Mouse (Mus musculus) heart, embryonic 13.5 days (tissue): ENCODE results near the gene Sult1a1. TPM values are rescaled to one million over a fixed set of nuclear protein-coding genes. Genes with fewer than 3 reads are reported as not detected.
"Not testable (repeated sequence)": the region's sequence is repeated elsewhere in the genome, so short reads cannot be mapped to it uniquely, and the experiment has no call there.

ENCODE experiments used
- ATAC-seq: fragments of 200-750 bp; cut with Nextera tagmentation; 2 replicates; pipeline ENCODE4 v1.8.0; 2017; ENCODE audit warnings: moderate TSS enrichment; ENCODE audit not compliant: insufficient number of reproducible peaks, low FRiP score, low TSS enrichment; ENCODE audit errors: extremely low read depth
- H3K27ac ChIP-seq: fragments of 300-500 bp; sonication (generic); replicated peaks from 2 replicates; pipeline ENCODE4 v1.5.1; 2015; ENCODE audit warnings: moderate library complexity, mild to moderate bottlenecking, inconsistent platforms
- H3K27me3 ChIP-seq: fragments of 300-500 bp; sonication (generic); replicated peaks from 2 replicates; pipeline ENCODE4 v1.6.1; 2015; ENCODE audit warnings: mild to moderate bottlenecking, inconsistent platforms
- H3K36me3 ChIP-seq: fragments of 300-500 bp; sonication (generic); 2 replicates; pipeline ENCODE4 v1.6.1; 2015; ENCODE audit warnings: mild to moderate bottlenecking, inconsistent platforms
- H3K4me1 ChIP-seq: fragments of 300-500 bp; sonication (generic); 2 replicates; pipeline ENCODE4 v1.6.1; 2015; ENCODE audit warnings: inconsistent platforms
- H3K4me2 ChIP-seq: fragments of 300-500 bp; sonication (generic); 2 replicates; pipeline ENCODE4 v1.6.1; 2015; ENCODE audit warnings: inconsistent platforms, mild to moderate bottlenecking, moderate library complexity
- H3K4me3 ChIP-seq: fragments of 300-500 bp; sonication (generic); 2 replicates; pipeline ENCODE4 v1.5.1; 2015; ENCODE audit warnings: moderate library complexity, mild to moderate bottlenecking, inconsistent platforms
- H3K9ac ChIP-seq: fragments of 300-500 bp; sonication (generic); 2 replicates; pipeline ENCODE4 v1.6.1; 2015; ENCODE audit warnings: inconsistent platforms, mild to moderate bottlenecking, moderate library complexity
- H3K9me3 ChIP-seq: fragments of 300-500 bp; sonication (generic); 2 replicates; pipeline ENCODE4 v1.6.1; 2016; ENCODE audit warnings: inconsistent platforms
- WGBS: fragments of 180-500 bp; shearing (Covaris S2); methylation state at CpG from one replicate; pipeline ENCODE4 v1.1.7; 2015; ENCODE audit warnings: mixed read lengths; 5-methylcytosine and 5-hydroxymethylcytosine counted together
- polyA plus RNA-seq: library from polyadenylated mRNA; unstranded; fragments of >200 nt; fragmentation: Nextera tagmentation; extraction: Ambion mirVana; gene quantifications from 2 replicates; pipeline ENCODE4 v1.2.1, GENCODE M21; 2015

Sult1a1 gene
- polyA plus RNA-seq, 1 experiment from 2014 or later, result 6.2 TPM

DNA sequence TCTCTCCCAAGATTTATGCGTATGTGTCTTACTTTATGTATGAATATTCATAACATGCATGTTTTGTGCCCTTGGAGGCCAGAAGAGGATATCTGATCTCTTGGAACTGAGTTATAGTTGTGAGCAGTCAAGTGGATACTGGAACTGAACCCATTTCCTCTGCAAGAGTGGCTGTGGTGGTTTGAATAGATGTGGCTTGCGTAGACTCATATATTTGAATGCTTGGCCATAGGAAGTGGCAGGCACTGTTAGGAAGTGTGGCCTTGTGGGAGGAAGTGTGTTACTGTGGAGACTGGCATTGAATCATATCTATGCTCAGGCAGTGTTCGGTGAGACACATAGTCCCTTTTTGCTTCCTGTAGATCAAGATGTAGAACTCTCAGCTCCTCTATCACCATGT lies 20.5 kb downstream of the Sult1a1 start:
- H3K27ac ChIP-seq, result 0 out of 2 replicates have a peak overlapping the region, but pooled peaks have one; percentile 32

DNA sequence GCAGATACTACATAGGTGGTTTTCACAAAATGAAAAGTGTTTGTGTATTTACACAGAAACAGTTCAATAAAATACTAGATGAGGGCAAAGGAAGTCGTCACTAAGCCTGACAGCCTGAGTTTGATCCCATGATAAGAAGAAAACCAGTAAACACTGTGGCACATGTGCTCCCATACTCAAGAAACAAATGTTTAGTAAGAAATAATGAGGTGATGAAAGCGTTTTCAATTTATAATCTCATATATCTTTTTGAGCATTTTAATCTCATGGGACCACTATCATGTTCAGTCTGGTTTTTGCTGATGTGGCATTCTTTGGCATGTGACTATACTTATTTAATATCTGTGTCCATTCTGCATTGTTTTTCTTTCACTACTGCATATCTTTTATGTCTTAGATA lies 22.2 kb downstream of the Sult1a1 start:
- 70% methylated on average over 2 of the region's 2 CpGs for WGBS
- ATAC-seq, result no peak
- H3K27ac ChIP-seq, result no peak overlapping the region

More for the DNA sequence above, 20.5 kb downstream of the Sult1a1 start:
- peaks cover 7% of the 10 kb centered on the region; the same call in 1 of the 2 replicates for H3K4me1 ChIP-seq
- H3K4me3 ChIP-seq, result no peak overlapping the region
- no peak overlapping the region for H3K4me2 ChIP-seq
- no peaks in the 10 kb centered on the region for H3K9me3 ChIP-seq
- H3K36me3 ChIP-seq, result no peaks in the 10 kb centered on the region
- no peaks in the 10 kb centered on the region for H3K27me3 ChIP-seq
- ATAC-seq, result no peak
- no peak overlapping the region for H3K9ac ChIP-seq
- WGBS, result 83% methylated on average over 3 of the region's 3 CpGs

DNA sequence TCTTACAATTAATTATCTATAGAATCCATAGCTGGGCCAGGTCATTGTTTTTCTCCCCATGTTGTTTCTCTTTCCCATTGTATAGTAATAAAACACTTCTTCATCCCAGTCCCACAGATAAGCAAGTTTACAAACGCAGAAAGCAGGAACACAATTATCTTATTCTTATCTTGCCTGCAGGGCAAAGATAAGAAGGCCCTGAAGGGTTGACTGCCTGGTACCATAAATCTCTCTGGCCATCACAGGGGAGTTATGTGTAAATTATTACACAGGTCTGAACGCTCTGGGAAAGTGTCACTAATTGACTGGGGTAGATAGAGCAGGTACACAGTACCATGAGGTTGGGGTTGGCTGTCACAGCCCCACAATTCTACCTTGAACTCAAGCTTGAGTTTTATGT lies 25.4 kb downstream of the Sult1a1 start:
- ATAC-seq, result no peak
- Histone ChIP-seq H3K36me3 (no peaks in the 10 kb centered on the region), H3K27ac (no peak overlapping the region), H3K4me2 (no peak overlapping the region), H3K27me3 (no peaks in the 10 kb centered on the region), H3K9me3 (no peaks in the 10 kb centered on the region), H3K9ac (no peak overlapping the region), H3K4me3 (no peak overlapping the region), H3K4me1 (peaks cover 23% of the 10 kb centered on the region)
- WGBS, result 38% methylated on average over 2 of the region's 2 CpGs

More for the DNA sequence above, 22.2 kb downstream of the Sult1a1 start:
- Histone ChIP-seq H3K4me3 (no peak overlapping the region), H3K27me3 (no peaks in the 10 kb centered on the region), H3K9ac (no peak overlapping the region), H3K9me3 (no peaks in the 10 kb centered on the region), H3K4me1 (peaks cover 16% of the 10 kb centered on the region), H3K4me2 (no peak overlapping the region), H3K36me3 (no peaks in the 10 kb centered on the region)

DNA sequence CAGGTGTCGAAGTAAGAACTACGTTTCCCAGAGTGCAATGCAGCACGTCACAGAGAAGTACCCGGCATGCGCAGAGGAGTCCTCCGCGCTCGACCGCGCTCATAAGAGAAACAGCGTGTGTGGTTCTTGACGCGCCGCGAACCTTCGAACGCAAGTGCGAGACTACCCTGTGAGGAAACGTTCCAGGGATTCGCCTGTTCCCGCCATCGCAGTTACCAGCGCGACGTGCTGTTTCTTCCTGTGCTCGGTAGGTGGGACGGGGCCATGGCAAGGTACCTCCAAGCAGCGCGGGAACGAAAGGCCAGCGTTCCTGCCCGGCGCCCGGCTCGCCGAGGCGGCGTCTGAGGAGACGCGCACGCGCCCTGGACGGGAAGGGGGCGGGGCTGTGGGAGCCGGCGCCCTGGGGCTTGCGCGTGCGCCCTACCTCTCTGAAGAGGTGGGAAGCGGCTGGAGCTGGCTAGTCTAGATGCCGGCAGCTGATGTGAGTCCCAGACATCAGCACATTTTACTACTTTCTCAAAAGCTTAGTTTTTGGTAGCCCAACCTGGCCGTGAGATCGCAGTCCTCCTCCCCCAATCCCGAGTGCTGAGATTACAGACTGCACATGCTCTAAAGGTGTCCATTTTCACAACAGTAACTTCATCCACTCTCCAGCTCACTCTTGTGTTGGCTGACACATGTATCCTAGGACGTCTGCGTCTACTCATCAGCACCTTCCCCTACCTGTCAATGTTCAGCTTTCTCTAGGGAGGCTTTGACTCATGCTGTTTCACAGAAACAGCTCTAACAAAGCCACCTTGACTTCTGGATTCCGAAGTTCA lies 26.8 kb downstream of the Sult1a1 start, which contains the start of gene Sgf29:
Gene Sgf29 (plus strand): TSS at position 79 of the 821 bp plus-strand sequence.
- Histone ChIP-seq H3K4me2 (peak within 1 kb of the TSS; percentile 81), H3K4me3 (peak within 1 kb of the TSS; percentile 67), H3K9me3 (no peaks in the 10 kb centered on the region), H3K27ac (peak within 1 kb of the TSS; percentile 94), H3K9ac (peak within 1 kb of the TSS; percentile 87), H3K4me1 (peaks cover 19% of the 10 kb centered on the region), H3K27me3 (no peaks in the 10 kb centered on the region), H3K36me3 (no peaks in the 10 kb centered on the region)
- ATAC-seq, result peak; percentile 97
- WGBS, result under 1% methylated on average over 57 of the region's 57 CpGs

DNA sequence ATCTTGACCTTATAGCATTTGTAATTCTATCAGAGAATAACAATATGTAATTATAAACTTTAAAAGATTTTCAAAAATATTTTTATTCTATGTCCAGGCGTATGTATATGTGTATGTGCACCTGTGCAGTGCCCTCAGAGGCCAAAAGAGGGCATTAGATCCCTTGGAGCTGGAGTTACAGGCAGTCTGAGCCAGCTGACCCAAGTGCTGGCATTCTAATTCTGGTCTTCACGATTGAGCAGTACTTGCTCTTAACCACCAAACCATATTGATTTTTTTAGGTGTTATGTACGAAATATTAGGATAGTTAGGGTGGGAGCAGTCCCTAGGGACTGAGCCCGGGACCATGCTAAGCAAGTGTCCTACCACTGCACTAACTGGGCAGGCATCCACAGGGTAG lies 27.7 kb downstream of the Sult1a1 start:
- Histone ChIP-seq H3K9me3 (no peaks in the 10 kb centered on the region), H3K9ac (no peak overlapping the region), H3K4me3 (peak overlapping the region; percentile 67), H3K27ac (peak overlapping the region; percentile 94; the same call in 1 of the 2 replicates), H3K36me3 (no peaks in the 10 kb centered on the region), H3K27me3 (no peaks in the 10 kb centered on the region), H3K4me1 (peaks cover 19% of the 10 kb centered on the region), H3K4me2 (peak overlapping the region; percentile 81)
- no peak for ATAC-seq
- WGBS, result 72% methylated on average over 4 of the region's 4 CpGs

DNA sequence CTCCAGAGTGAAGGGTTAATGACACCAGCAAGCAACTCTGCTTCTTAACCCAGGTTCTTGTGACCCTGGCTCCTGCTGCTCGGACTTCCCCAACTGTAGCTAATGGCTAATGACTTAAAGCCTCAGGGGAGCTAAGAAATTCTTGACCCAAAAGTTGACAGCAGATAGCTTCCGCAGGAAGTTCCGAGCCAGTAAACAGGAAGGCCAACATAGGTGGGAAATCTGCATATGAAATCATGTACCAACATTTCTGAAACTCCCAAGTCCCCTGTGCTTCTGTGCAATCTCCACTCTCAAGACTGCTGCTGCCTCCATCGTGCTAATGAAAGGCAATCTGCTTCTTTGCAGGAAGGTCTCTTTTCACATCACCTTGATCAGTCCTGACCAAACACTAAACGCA lies 30.5 kb downstream of the Sult1a1 start:
- no peaks in the 10 kb centered on the region for H3K27me3 ChIP-seq

DNA sequence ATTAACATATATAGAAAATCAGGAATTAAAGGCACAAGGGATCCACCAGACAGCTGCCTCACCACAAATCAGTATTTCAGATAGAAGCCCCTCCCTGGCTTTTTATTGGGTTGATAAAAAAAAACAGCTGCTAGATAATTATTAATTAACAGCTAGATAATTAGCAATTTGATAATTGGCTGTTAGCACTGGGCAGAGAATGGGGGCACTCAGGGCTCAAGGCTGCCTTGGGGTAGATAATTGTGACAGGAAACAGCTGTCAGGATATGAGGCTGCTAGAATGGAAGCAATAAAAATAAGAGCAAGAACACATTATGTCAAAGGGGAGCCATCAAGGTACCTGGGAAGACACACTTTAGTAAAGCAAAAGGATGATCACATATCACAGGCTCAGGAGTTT lies 31.3 kb downstream of the Sult1a1 start:
- Histone ChIP-seq H3K4me3 (no peak overlapping the region), H3K4me1 (peaks cover 9% of the 10 kb centered on the region), H3K9ac (no peak overlapping the region), H3K9me3 (no peaks in the 10 kb centered on the region), H3K27ac (no peak overlapping the region), H3K4me2 (no peak overlapping the region), H3K27me3 (no peaks in the 10 kb centered on the region), H3K36me3 (no peaks in the 10 kb centered on the region)
- no peak for ATAC-seq

More for the DNA sequence above, 30.5 kb downstream of the Sult1a1 start:
- no peak for ATAC-seq
- Histone ChIP-seq H3K9me3 (no peaks in the 10 kb centered on the region), H3K4me2 (no peak overlapping the region), H3K4me3 (no peak overlapping the region), H3K27ac (no peak overlapping the region), H3K36me3 (no peaks in the 10 kb centered on the region), H3K9ac (no peak overlapping the region), H3K4me1 (peaks cover 16% of the 10 kb centered on the region)
- 58% methylated on average over 5 of the region's 5 CpGs for WGBS

DNA sequence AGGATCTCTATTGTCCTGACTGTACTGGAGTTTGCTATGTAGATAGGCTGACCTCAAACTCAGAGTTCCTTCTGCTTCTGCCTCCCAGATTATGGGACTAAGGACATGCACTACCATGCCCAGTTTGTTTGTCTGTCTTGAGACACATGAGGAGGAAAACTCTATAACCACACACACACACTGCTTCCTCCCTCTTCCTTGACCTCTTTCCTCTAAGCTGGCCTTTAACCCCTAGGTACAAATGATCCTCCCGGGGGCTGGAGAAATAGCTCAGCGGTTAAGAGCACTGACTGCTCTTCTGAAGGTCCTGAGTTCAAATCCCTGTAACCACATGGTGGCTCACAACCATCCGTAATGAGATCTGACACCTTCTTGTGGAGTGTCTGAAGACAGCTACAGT lies 31.9 kb downstream of the Sult1a1 start:
- H3K4me2 ChIP-seq, result no peak overlapping the region
- no peaks in the 10 kb centered on the region for H3K9me3 ChIP-seq
- no peak overlapping the region for H3K27ac ChIP-seq
- H3K36me3 ChIP-seq, result no peaks in the 10 kb centered on the region
- H3K4me1 ChIP-seq, result peaks cover 6% of the 10 kb centered on the region; the same call in 1 of the 2 replicates
- no peak for ATAC-seq
- H3K27me3 ChIP-seq, result no peaks in the 10 kb centered on the region
- WGBS, result 76% methylated on average over 3 of the region's 3 CpGs
- H3K9ac ChIP-seq, result no peak overlapping the region
- no peak overlapping the region for H3K4me3 ChIP-seq

DNA sequence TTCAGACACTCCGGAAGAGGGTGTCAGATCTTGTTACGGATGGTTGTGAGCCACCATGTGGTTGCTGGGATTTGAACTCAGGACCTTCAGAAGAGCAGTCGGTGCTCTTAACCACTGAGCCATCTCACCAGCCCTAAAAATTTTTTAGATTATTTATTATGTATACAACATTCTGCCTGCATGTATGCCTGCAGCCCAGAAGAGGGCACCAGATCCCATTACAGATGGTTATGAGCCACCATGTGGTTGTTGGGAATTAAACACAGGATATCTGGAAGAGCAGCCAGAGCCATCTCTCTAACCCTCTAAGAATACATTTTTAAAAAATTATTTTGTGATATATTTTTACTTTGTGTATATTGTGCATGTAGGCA lies 33.0 kb downstream of the Sult1a1 start:
- not testable (repeated sequence) for ATAC-seq, H3K27ac ChIP-seq
- 54% methylated on average over 3 of the region's 3 CpGs for WGBS

DNA sequence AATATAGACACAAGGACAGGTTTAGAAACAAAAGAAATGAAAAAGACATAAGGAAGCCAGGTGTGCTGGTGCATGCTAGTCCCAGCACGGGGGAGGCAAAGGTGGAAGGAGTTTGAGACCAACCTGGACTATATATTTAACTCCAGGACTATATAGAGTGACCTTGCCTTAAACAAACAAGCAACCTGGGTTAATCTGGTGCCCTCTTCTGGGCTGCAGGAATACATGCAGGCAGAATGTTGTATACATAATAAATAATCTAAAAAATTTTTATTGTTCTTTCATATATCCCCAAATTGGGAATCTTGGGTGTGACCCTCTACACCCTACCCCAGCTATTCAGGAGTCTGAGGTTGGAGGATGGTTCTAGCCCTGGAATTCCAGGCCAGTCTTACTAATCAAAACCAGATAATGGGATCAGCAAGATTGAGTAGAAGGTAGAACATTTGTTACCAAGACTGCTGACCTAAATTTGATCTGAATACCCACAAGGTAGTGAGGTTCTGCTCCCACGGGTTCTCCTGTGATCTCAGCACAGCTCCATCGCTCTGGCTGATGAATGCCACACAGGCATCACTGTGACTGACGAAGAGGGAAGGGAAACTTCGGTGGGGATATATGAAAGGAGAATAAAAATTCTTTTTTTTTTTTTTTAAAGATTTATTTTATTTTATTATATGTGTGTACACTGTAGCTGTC lies 33.5 kb downstream of the Sult1a1 start:
- Histone ChIP-seq H3K4me1 (no peaks in the 10 kb centered on the region), H3K36me3 (no peaks in the 10 kb centered on the region), H3K9ac (no peak overlapping the region), H3K27me3 (0 out of 2 replicates have a peak, but pooled peaks cover 7% of the 10 kb centered on the region), H3K4me2 (no peak overlapping the region), H3K27ac (no peak overlapping the region), H3K4me3 (no peak overlapping the region), H3K9me3 (no peaks in the 10 kb centered on the region)
- WGBS, result 66% methylated on average over 5 of the region's 5 CpGs
- no peak for ATAC-seq

More for the DNA sequence above, 33.0 kb downstream of the Sult1a1 start:
- not testable (repeated sequence) for H3K4me1 ChIP-seq, H3K27me3 ChIP-seq, H3K4me2 ChIP-seq, H3K9ac ChIP-seq, H3K9me3 ChIP-seq, H3K36me3 ChIP-seq, H3K4me3 ChIP-seq

DNA sequence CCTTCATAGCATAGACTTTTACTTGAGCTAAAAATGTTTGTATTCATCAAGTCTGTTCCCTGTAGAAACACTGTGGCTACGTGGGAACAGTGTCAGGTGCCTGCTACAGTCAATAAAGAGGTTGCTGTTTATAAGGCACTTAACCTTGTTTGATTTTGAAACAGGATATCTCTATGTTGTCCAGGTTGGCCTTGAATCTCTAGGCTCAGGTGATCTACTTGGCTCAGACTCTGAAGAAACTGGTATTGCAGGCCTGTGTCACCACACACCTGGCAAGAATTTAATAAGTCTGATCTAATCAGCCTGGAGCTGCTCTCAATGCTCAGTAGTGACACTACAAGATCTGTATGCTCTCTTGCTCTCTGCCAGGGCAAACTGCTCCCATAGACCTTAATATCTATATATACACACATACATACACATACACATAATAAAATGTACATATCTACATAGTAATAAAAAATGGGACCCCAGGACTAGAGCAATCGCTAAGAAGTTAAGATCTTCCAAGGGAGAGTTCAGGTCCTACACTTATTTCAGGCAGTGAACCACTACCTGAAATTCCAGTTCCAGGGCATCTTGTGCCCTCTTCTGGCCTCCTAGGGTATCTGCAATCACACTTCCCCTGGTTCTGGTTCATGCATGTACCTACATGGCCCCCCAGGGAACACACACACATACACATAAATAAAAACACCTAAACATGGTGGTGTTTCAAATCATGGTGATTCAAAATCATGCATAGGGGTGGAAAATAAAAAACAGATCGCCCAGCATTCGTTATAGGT lies 39.3 kb downstream of the Sult1a1 start:
- no peaks in the 10 kb centered on the region for H3K9me3 ChIP-seq
- H3K36me3 ChIP-seq, result no peaks in the 10 kb centered on the region
- ATAC-seq, result no peak
- no peak overlapping the region for H3K9ac ChIP-seq
- H3K4me1 ChIP-seq, result no peaks in the 10 kb centered on the region
- peaks cover 21% of the 10 kb centered on the region; the same call in 1 of the 2 replicates for H3K27me3 ChIP-seq
- 17% methylated on average over 4 of the region's 4 CpGs for WGBS
- no peak overlapping the region for H3K27ac ChIP-seq
- no peak overlapping the region for H3K4me3 ChIP-seq
- no peak overlapping the region for H3K4me2 ChIP-seq
